Mouse (Mus musculus): ENCODE data around the gene Phactr3.

DNA sequence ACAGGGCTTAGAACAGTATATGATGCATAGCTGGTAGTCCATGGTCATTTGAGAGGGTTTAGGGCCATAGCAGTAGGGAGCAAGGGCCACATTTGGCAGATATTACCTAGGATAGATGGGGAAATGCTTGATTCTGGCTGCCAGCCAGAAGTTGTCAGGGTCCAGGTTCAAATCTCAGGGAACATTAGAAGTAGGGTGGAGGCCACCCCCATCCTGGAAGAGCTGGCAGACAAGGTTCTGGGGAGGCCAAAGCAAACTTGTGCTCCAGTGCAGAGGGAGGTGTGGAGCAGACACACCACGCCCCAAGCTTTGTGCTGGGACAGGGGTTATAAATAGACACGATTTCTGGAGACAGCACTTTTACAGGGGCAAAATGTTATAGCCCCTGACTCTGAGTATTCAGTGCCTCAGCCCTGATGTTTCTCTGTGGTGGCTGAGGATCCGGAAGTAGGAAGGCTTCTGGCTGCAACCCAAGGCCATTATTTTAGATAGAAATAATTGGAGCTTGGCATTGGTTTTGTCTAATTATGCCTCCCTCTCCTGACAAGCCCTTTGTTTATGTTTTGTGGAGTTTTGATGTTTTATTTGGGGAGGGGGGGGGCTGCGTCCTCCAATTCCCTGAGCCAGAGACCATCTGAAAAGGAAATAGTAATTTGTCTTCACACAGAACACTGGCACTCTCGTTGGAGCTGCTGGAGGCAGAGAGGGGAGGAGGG, 208.1 kb downstream of the Phactr3 start:
- no peak for TF ChIP-seq MAFK (IDR thresholded peaks at IDR 0.05; ENCODE audit: insufficient read depth, low read depth, low read length)
- TF ChIP-seq HCFC1 (IDR thresholded peaks at IDR 0.05; ENCODE audit: borderline replicate concordance, insufficient read depth, low read length): no peak
- no peak for TF ChIP-seq CHD2 (IDR thresholded peaks at IDR 0.05; ENCODE audit: low read depth, low read length)

Data from ES-E14 (cell line).